Mouse (Mus musculus) gastrocnemius, postnatal 4 days (tissue): Measurements from ENCODE around the gene Cog1. TPM values are rescaled to one million over a fixed set of nuclear protein-coding genes. Genes with fewer than 3 reads are reported as not detected.
"Not testable (repeated sequence)": the region's sequence is repeated elsewhere in the genome, so short reads cannot be mapped to it uniquely, and the experiment has no call there.

ENCODE experiments used
- DNase-seq, 2 experiments: peaks; one replicate each; pipeline ENCODE4 v3.0.0; 2021 to 2022; ENCODE audit warnings: low spot score in 2 of 2, mixed read lengths in 2 of 2
- total RNA-seq, 2 experiments: library from RNA; stranded (reverse); gene quantifications; 2 replicates each; pipeline ENCODE4 v1.2.3; 2021

The Cog1 gene
- total RNA-seq, 2 experiments from 2014 or later = 23.0 to 26.6 TPM

DNA sequence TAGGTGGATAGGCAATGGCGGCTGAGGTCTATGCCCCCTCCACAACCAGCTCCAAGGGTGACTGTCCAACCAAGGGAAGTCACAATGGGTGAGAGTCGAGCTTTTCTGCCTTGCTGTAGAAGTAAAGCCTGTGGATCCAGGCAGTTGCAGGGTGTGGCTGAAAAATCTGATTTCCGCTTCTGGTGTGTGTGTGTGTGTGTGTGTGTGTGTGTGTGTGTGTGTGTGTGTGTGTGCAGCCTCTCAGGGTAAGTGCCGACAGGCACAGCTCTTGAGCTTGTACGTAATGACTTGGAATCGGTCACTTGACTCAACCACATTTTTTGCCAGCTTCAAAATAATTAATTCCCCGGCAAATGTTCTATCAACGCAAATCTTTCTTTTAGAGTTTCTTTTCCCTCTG lies 17.7 kb upstream of the Cog1 start:
- DNase-seq = no peak

- no peak for DNase-seq
Observed at GRCm38 (mm10) chr11:113631862-113632261, 17.1 kb upstream of the Cog1 start.

GRCm38 (mm10) chr11:113632303-113632702 lies 16.7 kb upstream of the Cog1 start:
- no peak for DNase-seq

DNA sequence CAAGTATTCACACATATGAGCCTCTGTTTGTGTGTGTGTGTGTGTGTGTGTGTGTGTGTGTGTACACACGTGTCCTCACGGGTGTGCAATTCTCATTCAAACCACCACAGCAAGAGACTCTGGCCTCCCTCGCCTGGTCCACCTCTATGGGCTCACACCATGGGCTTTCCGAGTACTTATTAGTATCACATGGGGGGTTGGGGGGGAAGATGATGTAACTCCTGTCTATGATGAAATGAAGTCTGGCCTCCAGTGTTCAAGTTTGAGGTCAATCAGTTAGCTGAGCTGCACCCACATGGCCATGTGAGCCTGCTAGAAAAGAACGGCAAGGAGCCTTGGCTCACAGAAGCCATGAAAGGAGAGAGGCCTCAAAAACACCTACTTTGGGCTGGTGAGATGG lies 15.6 kb upstream of the Cog1 start:
- DNase-seq = no peak

DNA sequence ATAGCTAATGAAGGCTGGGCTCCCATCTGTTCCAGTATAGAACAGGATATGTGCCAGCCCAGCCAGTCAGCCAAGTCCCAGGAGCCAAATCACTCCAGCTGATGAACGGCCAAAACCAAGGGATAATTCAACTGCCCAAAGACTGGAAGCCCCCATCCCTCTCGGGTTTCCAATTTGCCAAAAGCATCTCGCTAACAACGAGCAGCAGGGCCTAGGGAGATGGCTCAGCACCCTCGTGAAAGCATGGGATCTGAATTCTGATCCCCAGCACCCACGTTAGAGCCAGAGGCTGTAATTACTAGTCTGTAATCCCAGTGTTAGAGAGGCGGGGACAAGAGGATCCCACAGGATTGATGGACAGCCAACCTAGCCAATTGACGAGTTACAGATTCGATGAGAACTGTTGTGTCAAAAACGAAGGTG lies 14.3 kb upstream of the Cog1 start:
- no peak for DNase-seq

GRCm38 (mm10) chr11:113638680-113639079 lies 10.3 kb upstream of the Cog1 start:
- no peak for DNase-seq

GRCm38 (mm10) chr11:113645181-113645580 lies 3.8 kb upstream of the Cog1 start:
- no peak for DNase-seq

- peak; percentile 80 to 88 for DNase-seq
Observed at GRCm38 (mm10) chr11:113648152-113648551, 817 bp upstream of the Cog1 start.

DNA sequence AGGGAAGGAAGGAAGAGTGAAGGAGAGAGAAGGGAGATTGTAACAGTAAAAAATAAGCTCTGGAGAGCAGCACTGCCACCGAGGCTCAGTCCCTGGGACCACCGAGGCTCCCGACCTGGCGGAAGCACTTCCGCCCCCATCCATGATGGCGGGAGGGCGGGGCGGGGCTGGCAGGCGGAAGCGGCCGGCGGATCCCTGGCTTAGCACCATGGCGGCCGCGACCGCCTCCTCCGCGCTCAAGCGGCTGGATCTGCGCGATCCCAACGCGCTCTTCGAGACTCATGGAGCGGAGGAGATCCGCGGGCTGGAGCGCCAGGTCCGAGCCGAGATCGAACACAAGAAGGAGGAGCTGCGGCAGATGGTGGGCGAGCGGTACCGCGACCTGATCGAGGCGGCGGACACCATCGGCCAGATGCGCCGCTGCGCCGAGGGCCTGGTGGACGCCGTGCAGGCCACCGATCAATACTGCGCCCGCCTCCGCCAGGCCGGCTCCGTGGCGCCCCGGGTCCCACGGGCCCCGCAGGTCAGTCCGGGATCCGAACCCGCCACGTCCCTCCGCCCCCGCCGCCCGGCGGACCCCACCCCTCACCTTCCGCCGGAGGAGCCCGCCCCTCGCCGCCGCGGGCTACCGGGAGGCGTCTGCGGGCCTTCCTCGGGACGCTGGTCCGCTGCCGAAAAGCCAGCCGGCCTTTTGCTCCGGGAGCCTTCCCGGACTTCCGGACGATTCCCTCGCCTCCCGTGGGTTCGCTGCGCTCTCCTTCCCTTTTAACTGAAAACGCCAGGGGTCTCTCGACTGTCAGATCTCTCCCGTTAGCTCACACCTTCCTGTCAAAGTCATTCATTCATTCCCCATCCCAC lies 613 bp downstream of the Cog1 start, which contains the start of gene Slc39a11:
TSS of gene Slc39a11 (minus strand) at position 727 of the 858 bp plus-strand sequence.
- peak; percentile 61 to 76 for DNase-seq

- no peak for DNase-seq
Observed at GRCm38 (mm10) chr11:113651206-113651906, 2.4 kb downstream of the Cog1 start.

DNA sequence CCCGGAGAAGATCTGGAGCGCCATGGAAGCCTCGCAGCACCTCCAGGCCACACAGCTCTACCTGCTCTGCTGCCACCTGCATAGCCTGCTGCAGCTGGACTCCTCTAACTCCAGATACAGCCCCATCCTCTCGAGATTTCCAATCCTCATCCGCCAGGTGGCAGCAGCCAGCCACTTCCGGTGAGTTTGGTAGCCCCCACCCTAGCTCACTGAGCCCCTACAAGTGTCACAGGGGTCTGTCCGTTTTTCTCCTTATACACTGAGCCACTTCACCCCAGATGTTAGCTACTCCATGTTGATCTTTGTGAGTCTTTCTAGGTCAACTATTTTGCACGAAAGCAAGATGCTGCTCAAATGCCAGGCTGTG lies 2.9 kb downstream of the Cog1 start:
- peak in 1 of 2 experiments; percentile 37 for DNase-seq

GRCm38 (mm10) chr11:113652516-113652915 lies 3.5 kb downstream of the Cog1 start:
- DNase-seq = no peak

GRCm38 (mm10) chr11:113654105-113654504 lies 5.1 kb downstream of the Cog1 start:
- no peak for DNase-seq

- no peak for DNase-seq
Observed at GRCm38 (mm10) chr11:113654561-113655270, 5.7 kb downstream of the Cog1 start.

- no peak for DNase-seq
Observed at GRCm38 (mm10) chr11:113656511-113656932, 7.6 kb downstream of the Cog1 start.

DNA sequence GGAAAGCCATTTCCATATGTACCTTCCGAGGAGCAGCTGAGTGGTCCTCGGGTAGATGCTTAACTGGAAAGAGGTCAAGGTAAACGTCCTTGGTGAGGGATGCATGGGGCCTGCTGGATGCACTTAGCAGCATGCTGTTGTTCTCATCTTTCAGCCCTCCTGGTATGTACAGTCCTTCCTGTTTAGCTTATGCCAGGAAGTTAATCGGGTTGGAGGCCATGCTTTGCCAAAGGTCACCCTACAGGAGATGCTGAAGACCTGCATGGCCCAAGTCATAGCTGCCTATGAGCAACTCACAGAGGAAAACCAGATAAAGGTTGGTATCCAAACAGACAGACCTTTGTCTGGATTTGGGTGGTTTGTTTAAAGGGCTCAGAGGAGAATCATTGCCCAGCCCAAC lies 8.3 kb downstream of the Cog1 start:
- no peak for DNase-seq

- DNase-seq = no peak
Observed at GRCm38 (mm10) chr11:113658319-113658718, 9.3 kb downstream of the Cog1 start.

DNA sequence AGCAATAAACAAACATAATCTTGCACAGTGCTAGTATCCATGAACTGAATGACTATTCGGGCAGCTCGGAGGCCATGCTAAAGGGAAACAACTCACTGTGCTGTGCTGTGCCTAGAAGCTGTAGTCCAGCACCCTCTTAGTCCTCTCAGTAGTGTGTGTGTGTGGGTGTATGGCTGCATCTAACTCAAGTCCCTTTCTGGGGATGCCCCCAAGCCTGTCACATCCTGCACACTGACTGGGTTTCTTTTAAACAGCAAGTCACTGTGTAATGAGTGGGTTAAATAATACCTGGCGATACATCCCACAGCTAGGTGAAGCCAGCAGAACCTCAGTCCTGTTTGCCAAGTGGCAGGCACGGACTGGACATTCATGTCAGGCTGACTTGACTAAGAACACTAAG lies 9.8 kb downstream of the Cog1 start:
- DNase-seq = no peak

- DNase-seq = not testable (repeated sequence)
Observed at GRCm38 (mm10) chr11:113660213-113660612, 11.2 kb downstream of the Cog1 start.

- DNase-seq = no peak
Observed at GRCm38 (mm10) chr11:113660940-113661339, 12.0 kb downstream of the Cog1 start.

DNA sequence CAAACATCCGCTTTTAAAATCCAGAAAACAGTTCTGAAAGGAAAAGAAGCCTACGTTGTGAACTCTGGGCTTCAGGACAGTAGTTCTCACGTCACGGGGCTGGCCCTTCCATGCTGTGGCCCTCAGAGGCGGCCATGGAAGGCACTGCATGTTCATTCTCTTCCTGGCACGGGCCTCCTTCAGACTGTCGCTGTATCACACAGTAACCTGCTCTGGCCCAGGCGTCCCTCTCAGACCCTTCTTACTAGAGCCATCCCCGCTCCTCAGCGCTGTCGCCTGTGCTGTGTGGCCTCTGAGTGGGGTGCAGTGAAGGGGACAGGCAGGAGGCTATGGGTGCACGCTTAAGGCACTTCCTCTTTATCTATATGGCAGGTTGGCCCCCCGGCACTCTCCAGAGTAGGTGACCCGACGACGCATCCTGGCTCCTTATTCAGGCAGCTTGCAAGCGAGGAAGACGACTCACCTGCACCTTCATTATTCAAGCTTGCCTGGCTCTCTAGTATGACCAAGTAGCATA lies 12.9 kb downstream of the Cog1 start:
- DNase-seq = no peak
